Mouse (Mus musculus) liver, embryonic 16.5 days (tissue): ENCODE measurements around the gene Jam3. TPM values are rescaled to one million over a fixed set of nuclear protein-coding genes. Genes with fewer than 3 reads are reported as not detected.
A peak's percentile ranks its signal among the peaks of the same experiment; 100 is the strongest.

Source experiments
- ATAC-seq: fragments of 200-750 bp; cut with Nextera tagmentation; 2 replicates; pipeline ENCODE4 v1.8.0; 2017; ENCODE audit warnings: low read depth, mild to moderate bottlenecking, moderate number of reproducible peaks, moderate library complexity
- H3K27ac ChIP-seq: fragments of 300-500 bp; sonication (generic); 2 replicates; pipeline ENCODE4 v1.5.1; 2014; ENCODE audit warnings: mild to moderate bottlenecking, low read length
- H3K27me3 ChIP-seq: fragments of 300-500 bp; sonication (generic); 2 replicates; pipeline ENCODE4 v1.6.1; 2014; ENCODE audit warnings: low read depth, low read length, mixed read lengths; ENCODE audit not compliant: control insufficient read depth, insufficient read depth
- H3K36me3 ChIP-seq: fragments of 300-500 bp; sonication (generic); 2 replicates; pipeline ENCODE4 v1.6.1; 2014; ENCODE audit warnings: mild to moderate bottlenecking; ENCODE audit not compliant: control insufficient read depth, insufficient read depth
- H3K4me1 ChIP-seq: fragments of 300-500 bp; sonication (generic); 2 replicates; pipeline ENCODE4 v1.6.1; 2014; ENCODE audit warnings: low read depth, low read length, mixed read lengths; ENCODE audit not compliant: control insufficient read depth
- H3K4me2 ChIP-seq: fragments of 300-500 bp; sonication (generic); 2 replicates; pipeline ENCODE4 v1.6.1; 2014; ENCODE audit warnings: low read depth, low read length, mixed read lengths
- H3K4me3 ChIP-seq: fragments of 300-500 bp; sonication (generic); 2 replicates; pipeline ENCODE4 v1.5.1; 2014; ENCODE audit warnings: low read depth, mild to moderate bottlenecking, low read length
- H3K9ac ChIP-seq: fragments of 300-500 bp; sonication (generic); 2 replicates; pipeline ENCODE4 v1.6.1; 2014; ENCODE audit warnings: low read depth, low read length
- H3K9me3 ChIP-seq: fragments of 300-500 bp; sonication (generic); replicated peaks from 2 replicates; pipeline ENCODE4 v1.6.1; 2016; ENCODE audit warnings: low read length; ENCODE audit not compliant: control insufficient read depth
- WGBS: fragments of 180-500 bp; shearing (Covaris S2); extraction: QIAGEN DNeasy Blood & Tissue Kit; methylation state at CpG from one replicate; pipeline ENCODE4 v1.1.7; 2014; ENCODE audit not compliant: insufficient replicate concordance; 5-methylcytosine and 5-hydroxymethylcytosine counted together
- polyA plus RNA-seq: library from polyadenylated mRNA; unstranded; fragments of >200 nt; fragmentation: Nextera tagmentation; extraction: Ambion mirVana; gene quantifications from 2 replicates; pipeline ENCODE4 v1.2.1, GENCODE M21; 2015

Gene Jam3
- polyA plus RNA-seq, result 2.9 and 3.0 TPM in 2 replicates

DNA sequence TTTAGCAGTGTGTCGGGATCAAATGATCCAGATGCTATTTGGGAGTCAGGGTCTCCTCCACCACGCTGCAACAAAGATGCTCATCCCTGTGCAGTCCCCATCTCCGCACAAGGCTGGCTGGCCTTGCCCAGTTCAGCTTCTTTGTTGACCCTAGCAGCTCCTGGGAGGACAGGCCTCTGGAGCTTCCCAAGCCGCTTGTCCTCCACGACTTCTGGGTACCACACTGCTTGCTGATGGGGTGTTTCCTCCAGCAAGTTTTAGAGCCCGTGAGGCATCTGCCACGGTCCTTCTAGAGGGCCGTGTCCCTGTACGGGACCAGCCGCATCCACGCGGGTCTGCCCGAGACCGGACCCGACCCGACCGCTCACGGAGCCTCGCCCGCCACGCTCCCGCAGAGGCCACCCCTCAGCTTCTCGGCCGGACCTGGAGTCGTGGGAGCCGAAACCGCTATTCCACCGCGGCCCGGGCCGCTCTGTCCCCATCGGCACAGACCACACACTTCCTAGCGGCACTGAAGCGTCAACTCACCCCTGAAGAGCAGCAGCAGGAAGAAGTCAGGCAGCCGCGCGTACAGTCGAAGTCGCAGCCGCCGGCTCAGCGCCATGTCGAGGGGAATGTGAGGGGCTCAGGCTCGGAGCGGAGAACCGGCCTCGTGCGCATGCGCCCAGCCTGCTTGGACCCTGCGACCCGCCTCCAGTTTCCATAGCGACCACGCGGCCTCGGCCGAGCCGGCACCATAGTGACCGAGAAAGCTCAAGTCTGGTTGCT is at the start of gene Jam3:
Gene Jam3 (minus strand): TSS at position 659 of the 768 bp plus-strand sequence.
- peak within 1 kb of the TSS; percentile 12; the same call in 1 of the 2 replicates for H3K9ac ChIP-seq
- peak; percentile 74; the same call in 1 of the 2 replicates for ATAC-seq
- H3K36me3 ChIP-seq, result no peaks in the 10 kb centered on the region
- WGBS, result 2% methylated on average over 58 of the region's 58 CpGs
- peak within 1 kb of the TSS; percentile 57 for H3K4me3 ChIP-seq
- H3K27ac ChIP-seq, result no peak within 1 kb of the TSS
- peak within 1 kb of the TSS; percentile 60 for H3K4me2 ChIP-seq
- peaks cover 21% of the 10 kb centered on the region for H3K27me3 ChIP-seq
- H3K4me1 ChIP-seq, result no peaks in the 10 kb centered on the region; the same call in 1 of the 2 replicates
- H3K9me3 ChIP-seq, result no peaks in the 10 kb centered on the region

DNA sequence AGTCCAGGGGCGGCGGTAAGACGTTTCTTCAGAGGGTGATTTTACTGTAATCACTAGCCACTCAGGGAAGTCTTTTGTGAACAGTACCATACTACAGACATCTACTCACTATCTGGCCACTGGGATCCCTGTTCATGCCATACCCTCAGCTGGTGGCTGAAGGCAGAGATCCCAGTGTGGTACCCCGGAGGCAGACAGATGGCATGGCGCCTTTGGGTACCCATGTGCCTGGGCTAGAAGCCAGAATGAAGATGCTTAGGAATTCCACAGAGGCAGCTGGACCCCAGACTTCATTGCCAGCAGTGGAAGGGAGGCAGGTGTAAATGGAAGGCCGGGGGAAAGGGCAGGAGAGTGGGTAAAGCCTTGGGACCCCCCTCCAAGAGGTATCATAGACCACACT is 49.0 kb upstream of the Jam3 start:
- Histone ChIP-seq H3K9me3 (no peaks in the 10 kb centered on the region), H3K4me3 (no peak overlapping the region), H3K27me3 (no peaks in the 10 kb centered on the region), H3K9ac (no peak overlapping the region), H3K36me3 (no peaks in the 10 kb centered on the region), H3K27ac (no peak overlapping the region), H3K4me1 (no peaks in the 10 kb centered on the region), H3K4me2 (no peak overlapping the region)
- 62% methylated on average over 6 of the region's 6 CpGs for WGBS
- no peak for ATAC-seq

DNA sequence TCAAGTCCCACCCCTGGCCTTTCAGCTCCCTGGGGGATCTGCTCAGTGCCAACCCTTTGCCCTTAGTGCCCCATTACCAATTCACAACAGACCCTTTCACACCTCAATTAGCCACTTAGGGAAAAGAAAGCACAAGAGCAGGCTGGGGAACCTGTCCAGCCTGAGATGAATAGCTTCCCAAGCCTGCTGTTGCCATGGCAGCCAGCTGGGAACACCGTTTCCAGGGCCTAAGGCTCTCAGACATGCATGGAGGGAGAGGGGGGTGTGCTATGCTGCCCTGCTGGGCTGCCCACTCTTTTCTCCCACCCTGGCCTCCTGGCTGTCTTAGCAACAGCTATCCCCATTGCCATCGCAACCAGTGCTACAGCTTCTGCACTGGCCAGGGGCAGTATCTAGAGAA is 47.9 kb upstream of the Jam3 start:
- WGBS, result 54% methylated on average over 2 of the region's 2 CpGs
- Histone ChIP-seq H3K4me1 (no peaks in the 10 kb centered on the region), H3K4me3 (no peak overlapping the region), H3K36me3 (no peaks in the 10 kb centered on the region), H3K4me2 (no peak overlapping the region), H3K9me3 (no peaks in the 10 kb centered on the region), H3K27ac (no peak overlapping the region), H3K27me3 (no peaks in the 10 kb centered on the region), H3K9ac (no peak overlapping the region)
- no peak for ATAC-seq

DNA sequence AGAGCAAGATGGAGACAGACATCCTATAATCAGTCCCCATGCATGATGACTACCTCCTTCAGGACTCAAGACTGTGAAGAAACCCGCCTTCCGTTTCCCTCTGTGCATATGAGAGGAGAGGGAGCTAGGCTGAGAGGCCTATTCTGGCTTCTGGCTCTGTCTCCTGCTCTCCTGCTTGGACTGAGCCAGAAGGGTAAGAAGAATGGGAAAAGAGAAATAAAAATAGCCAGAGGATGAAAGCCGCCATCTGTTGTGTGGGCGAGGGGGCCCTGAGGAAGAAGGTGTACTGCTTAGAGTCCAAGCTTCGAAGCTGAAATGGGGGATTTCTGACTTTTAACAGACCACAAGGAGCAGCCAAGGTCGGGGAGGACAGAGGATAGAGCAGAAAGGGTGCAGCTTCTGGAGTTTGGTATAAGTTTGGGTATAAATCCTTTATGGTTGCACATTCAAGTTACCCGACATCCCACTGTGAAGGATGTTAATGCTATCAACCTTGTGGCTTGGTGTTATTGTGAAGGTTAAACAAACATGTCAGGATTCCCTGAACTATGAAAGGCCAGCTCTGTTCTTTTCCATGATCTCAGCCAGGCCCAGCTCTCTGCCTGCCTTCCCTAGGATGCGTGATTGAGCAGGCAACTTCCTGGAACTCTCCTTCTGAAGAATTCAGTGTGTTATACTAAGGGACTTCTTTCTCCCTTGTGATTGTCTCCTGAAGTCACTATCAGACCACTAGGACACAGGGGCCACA is 46.4 kb upstream of the Jam3 start:
- H3K9ac ChIP-seq, result no peak overlapping the region
- no peaks in the 10 kb centered on the region for H3K4me1 ChIP-seq
- no peak overlapping the region for H3K4me2 ChIP-seq
- no peak overlapping the region for H3K27ac ChIP-seq
- 61% methylated on average over 8 of the region's 8 CpGs for WGBS
- ATAC-seq, result no peak
- H3K27me3 ChIP-seq, result no peaks in the 10 kb centered on the region
- H3K36me3 ChIP-seq, result no peaks in the 10 kb centered on the region
- no peak overlapping the region for H3K4me3 ChIP-seq
- no peaks in the 10 kb centered on the region for H3K9me3 ChIP-seq

DNA sequence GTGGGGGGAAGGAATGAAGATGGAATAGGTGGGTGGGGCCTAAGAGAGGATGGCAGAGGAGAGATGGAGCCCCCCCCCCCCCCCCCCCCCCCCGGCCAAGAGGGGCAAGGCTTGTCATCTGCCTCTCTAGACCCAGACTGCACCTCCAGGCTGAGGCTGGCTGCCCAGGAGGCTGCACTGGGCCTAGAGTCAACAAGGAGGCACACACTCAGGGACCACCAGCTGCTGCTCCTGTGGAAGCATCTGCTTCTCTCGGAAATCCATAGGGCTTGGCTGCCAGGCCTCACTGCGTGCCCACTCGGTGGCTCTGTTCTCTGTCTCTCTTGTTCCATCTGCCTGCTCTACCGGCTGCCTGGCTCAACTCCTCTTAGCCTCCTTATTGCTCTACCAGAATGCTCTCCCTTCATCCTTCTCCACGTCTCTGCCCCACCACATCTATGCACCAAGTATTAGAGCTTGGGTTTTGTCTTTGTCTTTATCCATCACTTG is 38.4 kb upstream of the Jam3 start:
- WGBS, result 50% methylated on average over 5 of the region's 6 CpGs
- Histone ChIP-seq H3K4me1 (no peaks in the 10 kb centered on the region), H3K27me3 (no peaks in the 10 kb centered on the region), H3K4me3 (no peak overlapping the region), H3K27ac (no peak overlapping the region), H3K9me3 (no peaks in the 10 kb centered on the region), H3K4me2 (no peak overlapping the region), H3K9ac (no peak overlapping the region), H3K36me3 (no peaks in the 10 kb centered on the region)
- ATAC-seq, result no peak

DNA sequence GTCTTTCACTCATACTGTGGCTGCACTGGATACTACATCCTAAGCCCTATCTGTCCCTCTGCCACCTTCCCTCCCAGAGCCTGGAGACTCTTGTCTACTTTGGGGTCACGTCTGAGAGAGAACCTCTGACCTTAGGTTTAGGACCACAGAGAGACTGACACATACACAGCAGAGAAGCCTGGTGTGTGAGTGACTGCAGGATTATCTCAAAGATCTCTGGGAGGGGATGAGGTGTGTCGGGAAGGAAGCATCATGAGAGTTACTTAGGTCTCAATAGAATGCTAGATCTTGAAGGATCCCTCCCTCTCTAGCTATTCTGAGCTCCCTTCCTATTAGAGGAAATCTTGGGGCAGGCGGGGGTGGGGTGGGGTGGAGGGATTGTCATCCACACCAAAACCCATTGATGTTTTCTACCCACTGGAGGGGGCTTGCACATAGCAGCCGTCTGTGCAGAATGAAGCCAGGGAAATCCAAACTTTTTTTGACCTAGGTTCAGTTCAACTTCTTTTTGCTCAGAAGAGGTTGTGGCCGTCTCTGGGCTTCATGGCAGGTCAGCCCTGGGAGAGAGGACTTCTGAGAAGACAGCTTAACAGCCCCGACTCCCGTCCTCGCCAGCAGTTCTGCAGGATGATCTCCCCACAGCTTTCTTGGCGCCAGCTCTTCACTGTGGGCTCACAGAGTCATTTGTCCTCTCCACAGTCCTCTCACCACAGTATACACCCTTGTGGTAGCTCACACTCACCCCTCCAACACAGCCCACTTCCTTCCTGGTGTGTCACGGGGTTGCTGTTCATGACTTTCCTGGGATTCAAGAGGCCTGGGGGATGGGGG is 37.8 kb upstream of the Jam3 start:
- H3K9me3 ChIP-seq, result no peaks in the 10 kb centered on the region
- H3K27me3 ChIP-seq, result no peaks in the 10 kb centered on the region
- H3K36me3 ChIP-seq, result no peaks in the 10 kb centered on the region
- H3K4me1 ChIP-seq, result no peaks in the 10 kb centered on the region
- no peak overlapping the region for H3K4me2 ChIP-seq
- ATAC-seq, result no peak
- no peak overlapping the region for H3K9ac ChIP-seq
- no peak overlapping the region for H3K27ac ChIP-seq
- WGBS, result 20% methylated on average over 10 of the region's 10 CpGs
- no peak overlapping the region for H3K4me3 ChIP-seq

DNA sequence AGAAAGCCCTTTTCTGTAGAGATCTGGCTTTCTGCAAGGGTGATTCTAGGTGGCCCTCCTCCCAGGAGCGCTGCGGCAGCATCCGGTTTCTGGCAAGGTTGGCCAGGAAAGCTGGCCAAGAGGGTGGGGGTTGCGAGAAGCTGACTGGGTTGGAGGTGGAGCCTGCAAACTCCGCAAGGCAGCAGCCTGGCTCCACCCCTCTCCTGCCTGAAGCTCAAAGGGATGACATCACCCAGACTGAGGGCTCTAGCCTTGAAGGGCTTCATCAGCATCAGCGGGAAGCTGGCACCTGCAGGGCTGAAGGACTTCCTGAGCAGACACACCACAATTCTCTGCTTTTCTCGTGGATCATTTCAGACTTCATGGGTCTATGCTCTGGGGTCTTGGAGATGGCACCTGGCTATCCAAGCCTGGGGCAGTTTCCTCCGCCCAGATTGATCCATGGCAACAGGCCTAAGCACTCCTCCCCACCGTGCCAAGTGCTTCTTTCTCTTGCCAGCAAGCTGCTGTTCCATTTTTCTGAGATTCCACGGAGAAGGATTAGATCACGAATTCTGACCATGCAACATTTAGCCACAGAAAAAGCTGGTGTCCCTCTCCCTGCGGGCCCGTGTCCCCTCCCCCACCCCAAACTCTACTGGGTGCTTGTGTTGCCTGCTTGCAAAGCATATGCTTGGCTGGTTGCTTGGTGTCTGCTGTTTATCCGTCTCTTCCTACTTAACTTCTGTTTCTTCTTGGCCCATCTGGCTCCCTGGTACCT is 37.0 kb upstream of the Jam3 start:
- Histone ChIP-seq H3K36me3 (no peaks in the 10 kb centered on the region), H3K4me3 (no peak overlapping the region), H3K9ac (no peak overlapping the region), H3K9me3 (no peaks in the 10 kb centered on the region), H3K4me2 (peak overlapping the region; percentile 37; the same call in 1 of the 2 replicates), H3K27me3 (no peaks in the 10 kb centered on the region), H3K4me1 (no peaks in the 10 kb centered on the region), H3K27ac (no peak overlapping the region)
- 8% methylated on average over 14 of the region's 14 CpGs for WGBS
- ATAC-seq, result peak; percentile 64

DNA sequence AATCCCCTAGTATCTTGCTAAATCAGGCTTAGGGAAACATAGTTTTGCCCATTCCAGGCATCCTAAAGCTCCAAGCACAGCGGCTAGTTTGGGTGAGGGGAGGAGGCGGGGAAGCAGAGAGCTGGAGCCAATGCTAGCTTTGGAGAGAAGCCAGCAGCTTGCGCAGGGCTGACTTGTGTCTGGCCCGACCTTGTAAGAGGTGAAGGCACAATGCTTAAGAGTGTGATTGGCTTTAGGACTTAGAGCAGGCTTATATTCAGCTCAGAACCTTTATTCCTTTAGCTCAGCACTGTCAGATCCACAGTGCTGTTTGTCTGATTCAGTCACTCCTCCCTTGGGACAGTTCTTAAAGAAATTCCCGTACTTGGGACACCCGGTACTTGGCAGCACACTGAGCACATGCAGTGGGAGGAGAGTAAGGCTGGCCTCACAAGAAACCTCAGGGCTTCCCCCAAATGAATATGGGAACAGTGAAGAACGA is 36.3 kb upstream of the Jam3 start:
- Histone ChIP-seq H3K27me3 (no peaks in the 10 kb centered on the region), H3K9ac (no peak overlapping the region), H3K4me1 (no peaks in the 10 kb centered on the region), H3K4me3 (no peak overlapping the region), H3K9me3 (no peaks in the 10 kb centered on the region), H3K36me3 (no peaks in the 10 kb centered on the region), H3K4me2 (peak overlapping the region; percentile 37; the same call in 1 of the 2 replicates), H3K27ac (no peak overlapping the region)
- 16% methylated on average over 7 of the region's 7 CpGs for WGBS
- ATAC-seq, result no peak
